Mouse (Mus musculus) intestine, embryonic 15.5 days (tissue): ENCODE results near the gene Peli3. TPM values are rescaled to one million over a fixed set of nuclear protein-coding genes. Genes with fewer than 3 reads are reported as not detected.

ENCODE experiments used
- ATAC-seq: fragments of 200-750 bp; cut with Nextera tagmentation; 2 replicates; pipeline ENCODE4 v1.8.0; 2017; ENCODE audit warnings: moderate TSS enrichment, moderate library complexity
- H3K27ac ChIP-seq: fragments of 300-500 bp; sonication (generic); 2 replicates; pipeline ENCODE4 v1.5.1; 2015; ENCODE audit warnings: mild to moderate bottlenecking, inconsistent platforms
- H3K27me3 ChIP-seq: fragments of 300-500 bp; sonication (generic); replicated peaks from 2 replicates; pipeline ENCODE4 v1.6.1; 2015; ENCODE audit warnings: inconsistent platforms
- H3K36me3 ChIP-seq: fragments of 300-500 bp; sonication (generic); 2 replicates; pipeline ENCODE4 v1.6.1; 2015; ENCODE audit warnings: inconsistent platforms
- H3K4me1 ChIP-seq: fragments of 300-500 bp; sonication (generic); replicated peaks from 2 replicates; pipeline ENCODE4 v1.6.1; 2015; ENCODE audit warnings: inconsistent platforms
- H3K4me2 ChIP-seq: fragments of 300-500 bp; sonication (generic); replicated peaks from 2 replicates; pipeline ENCODE4 v1.6.1; 2015; ENCODE audit warnings: mild to moderate bottlenecking, inconsistent platforms
- H3K4me3 ChIP-seq: fragments of 300-500 bp; sonication (generic); replicated peaks from 2 replicates; pipeline ENCODE4 v1.5.1; 2015; ENCODE audit warnings: inconsistent platforms
- H3K9ac ChIP-seq: fragments of 300-500 bp; sonication (generic); 2 replicates; pipeline ENCODE4 v1.6.1; 2015; ENCODE audit warnings: inconsistent platforms
- H3K9me3 ChIP-seq: fragments of 300-500 bp; sonication (generic); 2 replicates; pipeline ENCODE4 v1.6.1; 2016; ENCODE audit warnings: inconsistent platforms
- WGBS: fragments of 180-500 bp; shearing (Covaris S2); methylation state at CpG from one replicate; pipeline ENCODE4 v1.1.7; 2015; 5-methylcytosine and 5-hydroxymethylcytosine counted together
- polyA plus RNA-seq: library from polyadenylated mRNA; unstranded; fragments of >200 nt; fragmentation: Nextera tagmentation; extraction: Ambion mirVana; gene quantifications from 2 replicates; pipeline ENCODE4 v1.2.1, GENCODE M21; 2015

Peli3 gene
- polyA plus RNA-seq, 1 experiment from 2014 or later, result 2.0 TPM

GRCm38 (mm10) chr19:4937444-4938310 is 5.2 kb downstream of the Peli3 start:
- whole genome bisulfite sequencing, result 88% methylated on average over 17 of the region's 17 CpGs
- Histone ChIP-seq H3K4me1 (peaks cover 4% of the 10 kb centered on the region; the same call in 1 of the 2 replicates), H3K27ac (no peak overlapping the region), H3K9ac (no peak overlapping the region), H3K4me3 (no peak overlapping the region), H3K9me3 (no peaks in the 10 kb centered on the region), H3K27me3 (no peaks in the 10 kb centered on the region), H3K4me2 (no peak overlapping the region), H3K36me3 (no peaks in the 10 kb centered on the region)
- no peak for ATAC-seq

- no peaks in the 10 kb centered on the region for H3K9me3 ChIP-seq
- no peak overlapping the region for H3K9ac ChIP-seq
- no peak for ATAC-seq
- H3K36me3 ChIP-seq, result no peaks in the 10 kb centered on the region
- no peaks in the 10 kb centered on the region for H3K4me1 ChIP-seq
- H3K27me3 ChIP-seq, result no peaks in the 10 kb centered on the region
- no peak overlapping the region for H3K4me2 ChIP-seq
- WGBS, result 71% methylated on average over 2 of the region's 2 CpGs
- H3K27ac ChIP-seq, result no peak overlapping the region
- H3K4me3 ChIP-seq, result no peak overlapping the region
Observed at GRCm38 (mm10) chr19:4936896-4937295, 6.0 kb downstream of the Peli3 start.

GRCm38 (mm10) chr19:4928781-4929180 is 14.1 kb downstream of the Peli3 start:
- H3K27ac ChIP-seq, result 0 out of 2 replicates have a peak overlapping the region, but pooled peaks have one; percentile 22
- peak overlapping the region; percentile 36 for H3K9ac ChIP-seq
- H3K27me3 ChIP-seq, result no peaks in the 10 kb centered on the region
- H3K4me2 ChIP-seq, result peak overlapping the region; percentile 68
- no peaks in the 10 kb centered on the region for H3K9me3 ChIP-seq
- H3K4me3 ChIP-seq, result peak overlapping the region; percentile 61
- H3K36me3 ChIP-seq, result 0 out of 2 replicates have a peak, but pooled peaks cover 5% of the 10 kb centered on the region
- no peak for ATAC-seq
- peaks cover 13% of the 10 kb centered on the region for H3K4me1 ChIP-seq
- 60% methylated on average over 5 of the region's 5 CpGs for WGBS

GRCm38 (mm10) chr19:4927904-4928531 is 14.9 kb downstream of the Peli3 start, which contains the start of gene Dpp3:
Gene Dpp3, minus strand, starts transcription at chr19:4928287.
- no peaks in the 10 kb centered on the region for H3K9me3 ChIP-seq
- peak within 1 kb of the TSS; percentile 51 for H3K9ac ChIP-seq
- H3K27ac ChIP-seq, result peak within 1 kb of the TSS; percentile 55; the same call in 1 of the 2 replicates
- under 1% methylated on average over 32 of the region's 32 CpGs for WGBS
- no peaks in the 10 kb centered on the region for H3K27me3 ChIP-seq
- H3K4me1 ChIP-seq, result peaks cover 13% of the 10 kb centered on the region
- peak; percentile 99 for ATAC-seq
- peak within 1 kb of the TSS; percentile 68 for H3K4me2 ChIP-seq
- H3K36me3 ChIP-seq, result peaks cover 7% of the 10 kb centered on the region; the same call in 1 of the 2 replicates
- peak within 1 kb of the TSS; percentile 61 for H3K4me3 ChIP-seq

- 93% methylated on average over 11 of the region's 11 CpGs for WGBS
- ATAC-seq, result no peak
Observed at GRCm38 (mm10) chr19:4925121-4925860, 17.6 kb downstream of the Peli3 start.

GRCm38 (mm10) chr19:4919652-4920051 is 23.3 kb downstream of the Peli3 start:
- WGBS, result 91% methylated on average over 6 of the region's 6 CpGs
- Histone ChIP-seq H3K36me3 (peaks cover 69% of the 10 kb centered on the region), H3K4me3 (no peak overlapping the region), H3K4me1 (no peaks in the 10 kb centered on the region), H3K9me3 (no peaks in the 10 kb centered on the region), H3K27me3 (no peaks in the 10 kb centered on the region), H3K4me2 (no peak overlapping the region), H3K27ac (no peak overlapping the region), H3K9ac (no peak overlapping the region)
- no peak for ATAC-seq

More at GRCm38 (mm10) chr19:4925121-4925860, 17.6 kb downstream of the Peli3 start:
- no peaks in the 10 kb centered on the region for H3K27me3 ChIP-seq
- no peak overlapping the region for H3K4me2 ChIP-seq
- no peak overlapping the region for H3K9ac ChIP-seq
- peaks cover 34% of the 10 kb centered on the region for H3K36me3 ChIP-seq
- H3K4me3 ChIP-seq, result no peak overlapping the region
- H3K27ac ChIP-seq, result no peak overlapping the region
- peaks cover 13% of the 10 kb centered on the region for H3K4me1 ChIP-seq
- no peaks in the 10 kb centered on the region for H3K9me3 ChIP-seq

GRCm38 (mm10) chr19:4916827-4917226 is 26.1 kb downstream of the Peli3 start:
- H3K27me3 ChIP-seq, result no peaks in the 10 kb centered on the region
- H3K27ac ChIP-seq, result no peak overlapping the region
- no peak overlapping the region for H3K4me3 ChIP-seq
- no peaks in the 10 kb centered on the region for H3K4me1 ChIP-seq
- no peak overlapping the region for H3K4me2 ChIP-seq
- no peak for ATAC-seq
- WGBS, result 74% methylated on average over 10 of the region's 10 CpGs
- no peaks in the 10 kb centered on the region for H3K9me3 ChIP-seq
- peaks cover 68% of the 10 kb centered on the region for H3K36me3 ChIP-seq
- no peak overlapping the region for H3K9ac ChIP-seq

GRCm38 (mm10) chr19:4915924-4916603 is 26.9 kb downstream of the Peli3 start:
- H3K36me3 ChIP-seq, result peaks cover 64% of the 10 kb centered on the region
- H3K4me3 ChIP-seq, result no peak overlapping the region
- no peaks in the 10 kb centered on the region for H3K9me3 ChIP-seq
- H3K27ac ChIP-seq, result no peak overlapping the region
- H3K27me3 ChIP-seq, result no peaks in the 10 kb centered on the region
- no peak for ATAC-seq
- no peak overlapping the region for H3K4me2 ChIP-seq
- no peak overlapping the region for H3K9ac ChIP-seq
- no peaks in the 10 kb centered on the region for H3K4me1 ChIP-seq
- 90% methylated on average over 15 of the region's 15 CpGs for WGBS

- H3K27me3 ChIP-seq, result no peaks in the 10 kb centered on the region
- H3K9me3 ChIP-seq, result no peaks in the 10 kb centered on the region
- H3K4me1 ChIP-seq, result 0 out of 2 replicates have a peak, but pooled peaks cover 3% of the 10 kb centered on the region
- WGBS, result 92% methylated on average over 7 of the region's 7 CpGs
- H3K36me3 ChIP-seq, result peaks cover 39% of the 10 kb centered on the region
- no peak overlapping the region for H3K4me3 ChIP-seq
- no peak for ATAC-seq
- H3K9ac ChIP-seq, result no peak overlapping the region
- no peak overlapping the region for H3K4me2 ChIP-seq
- H3K27ac ChIP-seq, result no peak overlapping the region
Observed at GRCm38 (mm10) chr19:4909376-4909775, 33.6 kb downstream of the Peli3 start.

GRCm38 (mm10) chr19:4908107-4908506 is 34.8 kb downstream of the Peli3 start:
- no peak for ATAC-seq
- Histone ChIP-seq H3K27ac (no peak overlapping the region), H3K9me3 (no peaks in the 10 kb centered on the region), H3K9ac (no peak overlapping the region), H3K4me1 (0 out of 2 replicates have a peak, but pooled peaks cover 3% of the 10 kb centered on the region), H3K27me3 (no peaks in the 10 kb centered on the region), H3K36me3 (peaks cover 29% of the 10 kb centered on the region), H3K4me3 (no peak overlapping the region), H3K4me2 (no peak overlapping the region)
- WGBS, result 84% methylated on average over 4 of the region's 4 CpGs

GRCm38 (mm10) chr19:4905979-4906794 is 36.7 kb downstream of the Peli3 start, which contains the start of gene Bbs1:
Gene Bbs1, minus strand, starts transcription at chr19:4906628.
- no peak within 1 kb of the TSS for H3K27ac ChIP-seq
- 0 out of 2 replicates have a peak, but pooled peaks cover 3% of the 10 kb centered on the region for H3K4me1 ChIP-seq
- no peaks in the 10 kb centered on the region for H3K9me3 ChIP-seq
- peak within 1 kb of the TSS; percentile 62 for H3K4me3 ChIP-seq
- H3K36me3 ChIP-seq, result peaks cover 25% of the 10 kb centered on the region
- peak; percentile 68 for ATAC-seq
- 8% methylated on average over 31 of the region's 31 CpGs for WGBS
- no peaks in the 10 kb centered on the region for H3K27me3 ChIP-seq
- peak within 1 kb of the TSS; percentile 62 for H3K9ac ChIP-seq
- peak within 1 kb of the TSS; percentile 77 for H3K4me2 ChIP-seq
